In the genomic region with DNA sequence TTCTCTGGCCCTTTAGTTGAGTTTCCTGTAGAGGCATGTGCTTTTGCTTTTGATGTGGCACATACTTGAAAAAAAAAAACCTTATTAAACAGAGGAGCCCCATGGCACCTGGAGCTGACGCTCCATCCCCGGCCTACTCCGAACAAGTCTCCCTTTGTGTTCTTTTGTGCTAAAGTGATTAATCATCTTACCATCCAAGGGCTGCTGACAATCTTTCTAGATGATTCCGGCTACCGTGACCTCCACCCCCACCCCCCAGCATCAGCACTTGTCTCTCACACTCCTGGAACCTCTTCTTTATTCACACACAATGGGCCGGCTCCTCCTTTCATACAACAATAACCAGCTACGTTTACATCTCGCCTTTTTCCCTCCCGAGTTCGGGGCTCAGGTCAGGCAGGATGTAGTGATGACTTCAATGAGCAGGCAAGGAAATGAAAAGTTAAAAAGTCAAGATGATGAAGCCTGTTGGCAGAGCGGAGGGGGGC, we compare ENCODE assay signal across 14 mouse cellular contexts.
DNase-seq lines count a peak whose midpoint lies in the region; ATAC-seq lines count a peak whose summit lies in the region.
"Had no signal": no experiment of that assay in that cellular context is flagged by ENCODE, and none has a peak within 500 bp of the region (broad histone marks: within the 10 kb centered on the region; RNA-seq: fewer than 3 reads in every experiment).

No protein-coding gene starts in this region.

- ATAC-seq in intestine, embryonic 15.5 days: no peak

- H3K9me3 ChIP-seq in limb, embryonic 10.5 days (replicated peaks): no peaks in the 10 kb centered on the region
- no peaks in the 10 kb centered on the region for H3K9me3 ChIP-seq in intestine, embryonic 15.5 days
- H3K9me3 ChIP-seq: forebrain, embryonic 12.5 days; heart, embryonic 12.5 days; megakaryocyte, embryonic 14.5 days had no signal

- DNase-seq in retina, postnatal 1 day: peak; percentile 70
- no peak for DNase-seq in retina, embryonic 14.5 days (ENCODE audit: low spot score)
- DNase-seq in embryo, embryonic 10.5 days (ENCODE audit: low spot score): peak; percentile 66
- peak; percentile 43 for DNase-seq in limb, embryonic 10.5 days (ENCODE audit: low spot score)
- DNase-seq in thymus, postnatal 36 days: peak; percentile 25 to 55
- DNase-seq in testis, postnatal 10 days (ENCODE audit: low spot score): no peak
- DNase-seq in cerebellum, adult 18-20 months: no peak
- DNase-seq: gastrocnemius, postnatal 10 days; kidney, postnatal 36 days; right cerebral cortex, postnatal 14 days had no signal

- 54% methylated on average over 11 of the region's 11 CpGs for WGBS in limb, embryonic 10.5 days
- WGBS in intestine, embryonic 15.5 days: 56% methylated on average over 11 of the region's 11 CpGs

- H3K4me3 ChIP-seq in limb, embryonic 10.5 days: no peak overlapping the region
- H3K4me3 ChIP-seq in intestine, embryonic 15.5 days (replicated peaks): no peak overlapping the region
- H3K4me3 ChIP-seq: forebrain, embryonic 12.5 days; heart, embryonic 12.5 days; megakaryocyte, embryonic 14.5 days had no signal

- no peak overlapping the region for H3K4me2 ChIP-seq in intestine, embryonic 15.5 days (replicated peaks)
- H3K4me2 ChIP-seq: forebrain, embryonic 12.5 days; heart, embryonic 12.5 days had no signal

- no peaks in the 10 kb centered on the region for H3K27me3 ChIP-seq in limb, embryonic 10.5 days (ENCODE audit: low read depth, poor library complexity, severe bottlenecking)
- no peaks in the 10 kb centered on the region for H3K27me3 ChIP-seq in intestine, embryonic 15.5 days (replicated peaks)
- H3K27me3 ChIP-seq: heart, embryonic 12.5 days had no signal

- H3K9ac ChIP-seq in intestine, embryonic 15.5 days: no peak overlapping the region
- H3K9ac ChIP-seq: forebrain, embryonic 12.5 days; heart, embryonic 12.5 days had no signal

- peaks cover 61% of the 10 kb centered on the region for H3K4me1 ChIP-seq in limb, embryonic 10.5 days
- peaks cover 5% of the 10 kb centered on the region; the same call in 1 of the 2 replicates for H3K4me1 ChIP-seq in intestine, embryonic 15.5 days (replicated peaks)

- peak overlapping the region; percentile 67; the same call in 1 of the 2 replicates for H3K27ac ChIP-seq in limb, embryonic 10.5 days
- no peak overlapping the region for H3K27ac ChIP-seq in intestine, embryonic 15.5 days
- H3K27ac ChIP-seq: forebrain, embryonic 12.5 days had no signal

- H3K36me3 ChIP-seq in limb, embryonic 10.5 days: peaks cover 17% of the 10 kb centered on the region
- H3K36me3 ChIP-seq in intestine, embryonic 15.5 days: no peaks in the 10 kb centered on the region
- H3K36me3 ChIP-seq: forebrain, embryonic 12.5 days; heart, embryonic 12.5 days had no signal

Comparison
In these comparisons a context has a peak if more than half of its experiments do, and no peak if none do; other contexts are left out.
1. DNase-seq: peak in retina, postnatal 1 day (single experiment), embryo, embryonic 10.5 days (single experiment), limb, embryonic 10.5 days (single experiment) and thymus, postnatal 36 days (2 of 2); none in retina, embryonic 14.5 days (single experiment), testis, postnatal 10 days (single experiment) and cerebellum, adult 18-20 months (0 of 2).